Mouse (Mus musculus): ENCODE results near the gene Ano6. TPM values are rescaled to one million over a fixed set of nuclear protein-coding genes. Genes with fewer than 3 reads are reported as not detected.

Gene Ano6
- total RNA-seq, 2 experiments from 2014 or later, result 39.0 to 46.7 TPM

GRCm38 (mm10) chr15:95849513-95850411 lies 59.1 kb downstream of the Ano6 start:
- ATAC-seq (ENCODE audit: poor library complexity, severe bottlenecking), result peak; percentile 59

- peak; percentile 90 for ATAC-seq (ENCODE audit: poor library complexity, severe bottlenecking)
Measured at GRCm38 (mm10) chr15:95850546-95850945, 59.9 kb downstream of the Ano6 start.

- ATAC-seq (ENCODE audit: poor library complexity, severe bottlenecking), result no peak
Measured at GRCm38 (mm10) chr15:95855051-95855844, 64.6 kb downstream of the Ano6 start.

- no peak for ATAC-seq (ENCODE audit: poor library complexity, severe bottlenecking)
Measured at GRCm38 (mm10) chr15:95855953-95856352, 65.3 kb downstream of the Ano6 start.

- no peak for ATAC-seq (ENCODE audit: poor library complexity, severe bottlenecking)
Measured at GRCm38 (mm10) chr15:95856684-95857595, 66.3 kb downstream of the Ano6 start.

GRCm38 (mm10) chr15:95858876-95859655 lies 68.4 kb downstream of the Ano6 start:
- ATAC-seq (ENCODE audit: poor library complexity, severe bottlenecking), result no peak

GRCm38 (mm10) chr15:95863865-95864660 lies 73.4 kb downstream of the Ano6 start:
- ATAC-seq (ENCODE audit: poor library complexity, severe bottlenecking), result no peak

GRCm38 (mm10) chr15:95865311-95866100 lies 74.9 kb downstream of the Ano6 start:
- no peak for ATAC-seq (ENCODE audit: poor library complexity, severe bottlenecking)

- ATAC-seq (ENCODE audit: poor library complexity, severe bottlenecking), result no peak
Measured at GRCm38 (mm10) chr15:95868172-95868571, 77.5 kb downstream of the Ano6 start.

GRCm38 (mm10) chr15:95869611-95870010 lies 79.0 kb downstream of the Ano6 start:
- no peak for ATAC-seq (ENCODE audit: poor library complexity, severe bottlenecking)

- no peak for ATAC-seq (ENCODE audit: poor library complexity, severe bottlenecking)
Measured at GRCm38 (mm10) chr15:95871631-95872030, 81.0 kb downstream of the Ano6 start.

- ATAC-seq (ENCODE audit: poor library complexity, severe bottlenecking), result no peak
Measured at GRCm38 (mm10) chr15:95872447-95872846, 81.8 kb downstream of the Ano6 start.

- 0 out of 2 replicates have a peak, but pooled peaks have one; percentile 33 for ATAC-seq (ENCODE audit: poor library complexity, severe bottlenecking)
Measured at GRCm38 (mm10) chr15:95873276-95873675, 82.6 kb downstream of the Ano6 start.

GRCm38 (mm10) chr15:95874216-95874615 lies 83.6 kb downstream of the Ano6 start:
- ATAC-seq (ENCODE audit: poor library complexity, severe bottlenecking), result no peak

GRCm38 (mm10) chr15:95874726-95875125 lies 84.1 kb downstream of the Ano6 start:
- no peak for ATAC-seq (ENCODE audit: poor library complexity, severe bottlenecking)

- ATAC-seq (ENCODE audit: poor library complexity, severe bottlenecking), result 0 out of 2 replicates have a peak, but pooled peaks have one; percentile 7
Measured at GRCm38 (mm10) chr15:95875898-95876297, 85.3 kb downstream of the Ano6 start.

- no peak for ATAC-seq (ENCODE audit: poor library complexity, severe bottlenecking)
Measured at GRCm38 (mm10) chr15:95880616-95881151, 90.0 kb downstream of the Ano6 start.

GRCm38 (mm10) chr15:95882436-95882835 lies 91.8 kb downstream of the Ano6 start:
- no peak for ATAC-seq (ENCODE audit: poor library complexity, severe bottlenecking)

Measured in megakaryocyte, adult 5-6 weeks (primary cell).